Mouse (Mus musculus) layer of hippocampus, postnatal 10 days (tissue): ENCODE measurements at regions not wholly inside any gene's neighbourhood (a gene's known extent, or its start where the extent isn't known, plus 50 kb on each side); places are given as distances from the start of the nearest gene placed in this dataset.

Source experiments
- DNase-seq, 2 experiments: peaks; one replicate each; pipeline ENCODE4 v3.0.0; 2021; ENCODE audit warnings: low spot score in 2 of 2

DNA sequence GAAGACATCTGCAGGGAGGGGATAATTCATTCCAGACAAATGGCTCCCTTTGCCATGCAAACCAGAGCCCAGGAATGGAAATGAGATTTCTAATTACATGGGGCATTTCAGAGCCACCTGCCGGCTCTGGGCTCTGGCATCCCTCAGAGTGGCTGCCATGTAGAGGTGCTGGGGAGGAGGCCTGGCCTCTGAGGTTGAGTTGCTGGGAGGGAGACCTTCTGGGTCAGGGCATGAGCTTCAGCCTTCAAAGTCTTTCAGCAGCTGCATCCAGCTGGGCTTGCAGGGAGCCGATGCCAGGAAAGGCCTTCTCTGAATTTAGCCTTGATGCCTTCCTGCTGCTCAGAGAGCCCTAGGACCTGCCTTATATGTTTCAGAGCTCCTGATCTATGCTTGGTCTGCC lies 302.1 kb downstream of the Dhx35 start:
- no peak for DNase-seq

DNA sequence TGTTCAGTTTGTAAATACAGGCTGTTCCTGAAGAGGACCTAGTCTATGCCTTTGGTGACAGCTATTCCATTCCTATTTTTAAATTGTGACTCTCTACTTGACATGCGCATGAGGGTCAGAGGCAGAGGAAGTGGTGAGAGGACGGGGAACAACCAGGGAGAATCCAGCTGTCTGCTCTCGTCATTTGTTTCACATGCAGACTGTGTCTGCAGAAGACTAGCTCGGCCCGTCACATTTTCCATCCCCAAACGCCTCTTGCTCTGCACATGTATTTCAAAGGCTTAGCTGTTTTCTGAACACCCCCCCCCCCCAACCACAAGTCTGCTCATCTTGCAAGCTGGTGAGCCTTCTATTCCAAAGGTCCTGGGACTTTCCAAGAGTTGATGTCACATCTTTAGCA lies 339.4 kb downstream of the Dhx35 start:
- DNase-seq, result no peak

DNA sequence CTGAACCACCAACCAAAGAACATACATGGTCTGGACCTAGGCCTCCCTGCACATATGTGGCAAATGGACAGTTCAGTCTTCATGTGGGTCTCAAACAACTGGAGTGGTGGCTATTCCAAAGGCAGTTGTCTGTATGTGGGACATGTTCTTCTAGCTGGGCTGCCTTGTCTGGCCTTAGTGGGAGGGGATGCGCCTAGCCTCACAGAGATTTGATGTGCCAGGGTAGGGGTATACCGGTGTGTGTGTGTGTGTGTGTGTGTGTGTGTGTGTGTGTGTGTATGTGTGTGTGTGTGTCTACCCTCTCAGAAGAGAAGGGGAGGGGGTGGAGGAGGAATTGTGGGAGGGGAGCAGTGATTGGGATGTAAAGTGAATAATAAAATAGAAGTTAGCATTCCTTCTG lies 344.0 kb downstream of the Dhx35 start:
- no peak for DNase-seq

DNA sequence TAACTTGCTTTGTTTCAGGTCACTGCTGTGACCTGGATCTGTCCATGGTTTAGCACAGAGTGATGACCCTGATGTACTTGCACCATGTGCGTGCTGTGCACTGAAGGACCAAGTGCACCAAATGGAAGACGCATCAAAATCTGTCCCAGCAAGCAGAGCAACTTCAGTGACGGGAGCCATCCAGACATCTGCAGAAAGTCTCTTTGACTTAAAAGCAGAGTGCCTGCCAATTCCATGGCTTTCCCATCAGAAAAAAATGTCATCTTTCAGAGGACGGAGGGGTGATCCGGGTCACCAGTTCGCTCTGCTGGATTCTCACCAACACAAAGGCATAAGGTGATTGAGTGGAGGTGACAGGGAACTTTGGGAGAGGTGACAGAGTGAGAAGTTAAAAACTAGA lies 351.4 kb downstream of the Dhx35 start:
- no peak for DNase-seq

DNA sequence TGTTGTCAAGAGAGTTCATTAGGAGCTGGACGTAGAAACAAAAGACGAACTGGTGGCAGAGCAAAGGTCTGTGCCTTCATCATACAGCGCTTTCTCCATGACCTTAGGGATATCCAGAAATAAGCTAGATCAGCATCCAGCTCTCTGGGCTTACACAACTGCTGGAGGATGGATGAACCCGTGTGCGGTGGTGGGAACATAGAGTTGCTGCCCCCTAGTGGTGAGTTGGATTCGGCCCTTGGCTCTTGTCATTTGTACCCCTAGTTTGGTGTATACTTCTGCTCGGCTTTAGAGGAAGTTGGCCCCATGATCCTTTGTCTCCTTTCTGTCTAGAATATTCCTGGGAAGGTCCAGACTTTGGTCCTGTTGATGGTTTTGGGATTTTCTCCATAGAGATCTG lies 369.4 kb downstream of the Dhx35 start:
- peak; percentile 40 to 62 for DNase-seq

DNA sequence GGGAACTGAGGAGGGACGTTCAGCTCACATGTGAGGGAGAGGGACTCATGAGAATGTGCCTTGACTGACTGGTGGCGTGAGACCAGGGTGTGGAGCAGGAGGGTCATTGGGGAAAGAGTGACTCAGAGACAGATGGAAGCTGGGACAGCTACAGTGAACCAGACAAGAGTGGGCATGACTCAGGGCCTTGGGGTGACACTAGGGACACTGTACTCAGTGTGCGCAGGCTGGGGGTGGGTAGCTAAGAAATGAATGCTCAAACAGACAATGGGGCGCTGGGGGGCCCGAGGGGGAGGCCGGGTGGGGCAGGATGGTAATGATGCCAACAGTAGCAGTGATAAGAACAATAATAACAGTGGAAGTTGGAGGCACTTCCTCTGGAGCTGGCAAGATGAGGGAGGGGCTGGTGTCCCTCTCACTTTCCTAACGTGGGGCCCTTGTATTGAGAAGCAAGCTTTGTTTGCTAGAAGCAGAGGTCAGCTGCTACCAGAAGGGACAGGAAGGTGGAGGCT lies 374.0 kb downstream of the Dhx35 start:
- no peak for DNase-seq

DNA sequence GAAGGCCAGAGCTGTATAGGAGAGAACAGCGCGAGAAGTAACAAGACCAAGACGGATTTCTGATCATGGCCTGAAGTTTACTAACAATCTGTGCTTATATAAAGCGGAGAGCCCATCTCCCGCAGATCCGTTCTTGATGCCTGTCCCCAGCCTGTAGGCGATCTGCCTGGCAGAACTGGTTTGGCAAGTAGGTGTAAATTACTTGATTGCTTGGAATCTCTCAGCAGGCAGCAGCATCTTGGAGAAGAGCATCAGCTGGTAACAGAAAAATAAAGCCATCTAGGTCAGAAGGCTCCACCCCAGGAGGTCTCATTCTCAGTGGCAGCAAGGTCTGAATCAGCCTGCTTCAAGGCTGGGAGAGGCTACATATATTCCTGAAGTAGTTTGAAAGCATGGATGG lies 401.5 kb downstream of the Dhx35 start:
- no peak for DNase-seq

DNA sequence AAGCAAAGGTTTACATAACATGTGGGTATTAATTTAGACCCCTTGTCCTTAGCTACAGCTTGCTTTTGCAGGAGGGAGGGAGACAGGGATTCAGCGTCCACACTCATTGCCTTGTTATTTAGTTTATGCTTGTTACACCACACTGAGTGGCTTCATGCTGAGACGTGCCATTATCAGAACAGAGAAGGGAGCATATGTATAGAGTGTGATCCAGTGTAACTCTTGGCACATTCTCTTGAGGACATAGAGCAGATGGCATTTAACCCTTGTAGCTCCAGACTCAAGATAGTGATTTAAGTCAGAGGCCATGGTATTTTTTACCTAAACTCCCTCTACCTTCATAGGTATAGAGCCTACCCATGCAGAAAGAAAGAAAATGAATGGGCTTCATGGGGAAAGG lies 437.7 kb downstream of the Dhx35 start:
- DNase-seq, result no peak

DNA sequence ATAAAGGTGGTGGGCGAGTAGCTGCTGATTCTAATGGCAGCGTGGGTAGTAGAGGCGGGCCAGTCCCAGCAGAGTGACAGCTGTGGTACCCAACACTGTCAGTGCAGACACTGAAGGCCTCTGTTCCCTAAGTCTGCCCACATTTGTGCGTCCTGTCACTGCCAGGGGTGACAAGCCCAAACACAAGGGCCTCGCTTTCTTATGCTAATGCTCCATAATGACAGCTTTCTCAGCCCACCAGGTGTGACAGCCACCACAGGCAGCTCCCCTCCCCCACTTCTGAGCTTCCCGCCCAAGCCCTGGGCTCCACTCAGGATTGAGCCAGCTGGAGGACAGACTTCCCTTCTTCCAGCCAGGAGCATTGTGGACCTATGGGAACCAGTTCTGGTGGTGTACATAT lies 440.4 kb downstream of the Dhx35 start:
- peak in 1 of 2 experiments; percentile 4 for DNase-seq

DNA sequence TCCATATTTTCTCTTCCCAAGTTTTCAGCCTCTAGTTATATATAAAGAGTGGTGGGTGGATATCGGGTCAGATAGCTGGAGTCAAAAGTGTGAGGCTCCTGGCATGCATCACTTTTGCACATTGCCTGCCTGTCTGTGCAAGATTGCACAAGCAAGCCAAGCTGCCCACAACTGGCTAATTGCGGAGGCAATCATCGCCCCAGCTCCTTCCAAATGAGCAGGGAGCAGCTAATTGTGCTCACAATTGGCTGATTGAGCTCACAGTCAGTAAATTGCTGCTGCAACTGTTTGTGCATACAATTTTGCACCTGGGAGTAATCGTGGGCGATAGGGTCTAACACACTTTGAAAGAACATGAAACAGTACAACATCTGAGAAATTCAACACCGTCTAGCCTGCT lies 455.5 kb downstream of the Dhx35 start:
- DNase-seq, result peak; percentile 16 to 22

DNA sequence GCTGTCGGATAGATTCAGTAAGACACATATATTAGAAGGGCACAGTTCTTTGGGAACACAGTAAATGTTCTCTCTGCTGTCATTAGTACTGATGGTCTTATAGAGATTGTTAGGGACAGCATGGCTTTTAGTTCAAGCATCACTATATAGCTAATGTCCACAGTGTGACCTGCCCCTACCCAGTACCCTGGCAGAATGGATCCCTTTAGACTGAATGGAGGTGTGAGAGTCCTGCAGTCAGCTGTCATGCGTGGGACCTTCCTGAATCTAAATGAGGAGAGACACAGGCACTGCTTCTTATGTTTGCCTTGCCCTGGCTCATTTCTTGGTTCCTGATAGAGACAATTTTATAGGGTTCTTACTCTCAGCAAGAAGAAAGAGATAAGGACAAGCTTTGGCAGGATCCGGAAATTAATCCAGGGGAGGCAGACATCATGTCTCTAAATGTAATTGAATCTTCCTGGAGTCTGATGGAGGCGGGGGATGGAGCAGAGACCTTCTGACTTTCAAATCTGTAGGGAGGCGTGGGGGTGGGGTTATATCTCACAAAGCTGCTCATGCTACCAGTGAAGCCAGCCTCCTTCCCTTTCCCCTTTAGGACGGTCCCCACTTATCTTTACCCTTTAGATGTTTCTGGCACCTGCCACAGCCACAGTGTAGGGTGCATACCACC lies 456.5 kb downstream of the Dhx35 start:
- no peak for DNase-seq

DNA sequence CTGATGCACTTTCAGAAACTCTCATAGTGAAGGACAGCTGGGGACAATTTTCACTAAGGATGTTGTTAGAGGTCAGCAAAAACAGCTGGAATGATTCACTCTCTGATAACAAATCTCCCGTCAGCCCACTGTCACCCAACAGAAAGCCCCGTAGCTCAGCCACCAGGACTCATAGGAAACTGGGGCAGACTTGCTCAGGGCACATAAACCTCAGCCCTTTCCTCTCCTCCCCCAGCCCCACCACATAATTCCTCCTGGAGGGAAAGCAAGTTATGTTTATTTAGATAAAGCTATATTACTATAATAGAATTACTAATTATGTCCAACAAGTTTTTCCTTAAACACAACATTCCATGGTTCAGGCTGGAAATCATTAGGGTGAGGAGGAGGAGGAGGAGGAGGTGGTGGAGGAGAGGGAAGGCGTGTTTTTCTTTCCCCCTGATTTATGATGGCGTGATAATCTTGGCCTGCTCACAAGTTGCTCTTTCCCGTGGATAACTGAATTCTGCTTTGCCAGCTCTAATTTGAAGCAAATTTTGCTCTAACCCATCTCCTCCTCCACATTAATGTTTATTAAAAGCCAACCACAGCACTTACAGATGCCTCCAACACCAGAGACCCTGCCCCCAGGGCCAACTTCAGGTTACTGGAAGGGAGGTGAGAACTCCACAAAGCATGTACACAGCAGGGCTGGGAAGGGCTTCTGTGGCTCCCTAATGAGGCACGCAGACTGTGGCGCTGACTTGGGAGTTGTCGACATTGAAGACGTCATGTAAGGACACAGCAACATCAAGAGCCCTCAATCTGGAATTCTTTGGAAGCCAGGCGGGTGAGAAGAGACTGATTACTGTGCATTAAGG lies 475.8 kb downstream of the Dhx35 start:
- DNase-seq, result no peak

DNA sequence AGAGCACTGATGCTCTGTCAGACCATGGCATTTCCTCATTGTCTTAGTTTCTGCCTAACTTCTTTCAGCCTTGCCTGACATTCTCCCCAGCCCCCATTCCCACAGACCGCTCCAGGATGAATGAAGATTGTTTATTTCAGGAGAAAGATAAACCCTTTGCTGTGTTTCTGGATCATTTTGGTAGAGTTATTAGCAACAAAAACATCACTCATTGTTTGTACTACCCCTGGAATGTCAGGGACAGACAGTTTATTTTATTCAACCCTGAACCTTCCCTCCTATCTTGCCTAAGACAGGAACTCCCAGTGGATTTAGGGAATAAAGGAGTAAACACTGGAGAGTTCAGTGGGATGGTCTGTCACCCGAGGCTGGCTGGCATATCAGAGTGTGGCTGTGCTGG lies 484.3 kb downstream of the Dhx35 start:
- DNase-seq, result no peak

DNA sequence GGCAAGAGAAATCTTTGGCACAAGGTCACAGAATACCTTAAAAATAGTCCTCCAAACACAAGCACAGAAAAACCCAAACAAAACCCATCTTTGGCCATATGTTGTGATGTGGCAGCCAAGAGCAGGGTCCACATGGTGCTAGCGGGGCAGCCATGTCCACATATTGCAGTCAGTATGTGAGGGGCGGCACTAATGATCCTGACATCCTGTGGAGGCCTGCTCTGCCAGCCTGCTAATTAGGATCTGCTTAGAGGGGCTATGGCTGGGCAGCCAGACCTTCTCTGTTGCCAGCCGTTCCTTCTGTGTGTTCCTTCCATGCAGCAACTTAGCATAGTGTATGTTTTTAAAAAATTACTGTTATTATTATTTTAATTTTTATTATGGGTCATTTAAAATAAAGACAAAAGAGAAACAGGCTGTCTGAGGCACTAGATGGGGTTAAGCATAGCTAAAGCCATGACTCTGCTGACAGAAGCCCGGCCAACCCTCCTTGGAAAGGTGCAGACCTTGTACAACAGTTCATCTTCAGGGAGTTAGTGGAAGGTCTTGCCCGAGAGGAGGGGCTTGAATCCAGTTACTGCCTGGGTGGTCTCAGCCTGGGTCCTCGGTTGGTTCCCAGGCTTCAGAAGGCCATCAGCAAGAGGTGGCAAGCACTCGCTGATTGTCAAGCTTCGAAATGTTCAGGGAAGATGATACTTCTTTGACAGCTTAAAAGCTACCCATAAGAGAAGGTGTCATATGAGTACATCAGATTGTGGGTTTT lies 487.1 kb downstream of the Dhx35 start:
- peak in 1 of 2 experiments; percentile 22 for DNase-seq

DNA sequence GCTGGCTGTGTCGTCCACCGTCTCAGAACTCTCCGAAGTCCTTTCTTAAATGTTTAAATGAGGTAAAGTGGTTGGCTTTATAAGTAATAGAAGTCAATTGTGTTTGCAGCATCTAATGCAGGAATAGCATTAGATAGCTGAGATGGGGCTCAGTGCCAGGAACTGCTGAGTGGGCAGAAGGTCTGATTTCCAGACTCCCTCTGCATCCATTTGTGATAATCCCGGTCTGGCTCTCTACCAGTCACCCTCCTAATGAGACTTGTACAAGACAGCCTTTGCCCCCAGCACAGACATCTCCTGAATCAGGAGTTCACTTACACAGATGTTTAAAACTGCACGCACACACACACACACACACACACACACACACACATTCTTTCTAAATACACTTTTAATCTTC lies 489.5 kb downstream of the Dhx35 start:
- peak; percentile 14 to 22 for DNase-seq

DNA sequence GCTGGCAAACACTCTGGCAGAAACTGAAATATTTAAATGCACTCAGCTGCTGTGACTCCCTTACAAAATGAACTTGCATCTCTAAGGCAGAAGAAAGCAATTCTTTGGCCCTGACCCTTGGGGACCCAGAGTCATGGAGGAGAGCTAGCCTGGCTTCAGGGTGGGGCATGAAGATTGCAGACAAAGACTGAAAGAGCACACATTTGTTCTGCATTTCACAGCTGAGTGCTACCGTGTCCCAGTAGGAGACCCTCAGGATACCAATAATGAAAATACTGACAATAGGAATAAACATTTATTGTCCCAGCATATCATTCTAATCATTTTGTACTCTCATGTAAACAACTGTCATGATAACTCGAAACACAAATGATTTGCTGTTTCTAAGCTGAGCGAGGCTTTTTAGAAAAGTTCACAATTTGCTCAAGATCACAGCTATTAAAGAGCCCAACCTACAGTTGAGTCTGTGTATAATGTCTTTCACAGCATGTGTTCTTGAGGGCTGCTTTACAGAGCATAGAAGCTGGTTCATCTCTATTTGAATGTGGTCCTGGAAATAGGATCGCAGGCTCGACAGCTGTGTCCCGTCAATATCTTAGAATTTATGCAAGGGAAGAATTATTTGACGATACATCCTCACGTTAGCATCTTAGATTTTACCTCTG lies 490.1 kb downstream of the Dhx35 start:
- no peak for DNase-seq

DNA sequence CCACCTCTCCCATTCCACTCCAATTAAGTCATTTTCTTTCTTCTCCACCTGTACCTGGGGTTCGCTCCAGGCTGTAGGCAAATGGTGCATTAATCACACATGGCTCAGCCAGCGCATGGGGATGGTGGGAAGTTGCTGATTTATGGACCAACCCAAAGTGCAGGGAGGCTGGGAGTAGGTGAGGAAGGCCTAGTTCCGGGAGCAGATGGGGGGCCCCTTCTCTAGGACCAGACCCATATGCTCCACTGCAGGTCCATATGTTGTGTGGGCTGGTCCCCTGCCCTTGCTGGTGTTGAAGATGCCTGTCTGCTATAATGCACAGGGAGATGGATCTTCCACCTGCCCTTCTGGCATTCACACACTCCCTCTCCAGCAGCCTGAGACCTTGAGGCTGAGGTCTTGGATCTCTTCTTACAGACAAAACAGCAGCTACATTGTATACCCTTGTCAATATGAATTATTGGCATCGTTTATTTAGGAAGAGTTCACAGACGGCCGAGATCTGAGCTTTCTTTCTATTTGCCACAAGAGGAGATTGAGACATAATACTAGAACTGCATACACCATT lies 493.5 kb downstream of the Dhx35 start:
- no peak for DNase-seq

DNA sequence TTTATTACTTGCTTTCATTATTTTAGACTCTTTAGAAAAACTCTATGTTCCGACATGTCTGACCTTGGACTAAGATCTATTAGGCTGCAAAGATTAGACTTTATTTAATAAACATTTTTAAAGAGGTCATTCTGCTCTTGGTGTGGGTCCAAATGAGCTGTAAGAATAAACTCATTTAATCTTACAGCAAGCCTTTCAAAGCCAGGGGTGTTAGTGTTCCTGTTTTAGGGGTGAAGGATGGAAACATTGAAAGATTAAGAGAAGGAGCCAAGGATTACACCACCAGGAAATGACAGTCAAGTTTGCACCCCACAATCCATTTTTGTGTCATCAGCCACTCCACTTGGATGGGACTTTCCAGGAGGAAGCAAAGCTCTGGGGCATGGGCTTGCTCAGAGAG lies 495.5 kb downstream of the Dhx35 start:
- no peak for DNase-seq

DNA sequence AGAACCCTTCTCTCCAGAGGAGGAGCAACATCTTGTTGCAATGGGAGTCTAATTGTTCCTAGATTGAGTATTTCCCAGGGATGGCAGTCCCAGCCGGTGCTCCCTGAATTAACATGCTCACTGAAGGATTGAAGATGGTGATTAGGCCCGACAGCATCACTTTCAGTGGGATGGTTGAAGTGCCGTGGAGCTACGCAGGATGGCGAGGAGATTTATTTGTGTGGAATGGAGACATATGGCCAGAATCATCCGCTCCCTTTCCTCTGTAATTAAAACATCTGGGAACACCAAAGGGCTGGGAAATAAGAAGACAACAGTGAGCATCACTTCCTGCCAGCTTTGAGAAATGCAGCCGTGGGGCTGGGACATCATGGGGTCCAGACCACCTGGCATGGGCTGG lies 512.4 kb downstream of the Dhx35 start:
- no peak for DNase-seq

DNA sequence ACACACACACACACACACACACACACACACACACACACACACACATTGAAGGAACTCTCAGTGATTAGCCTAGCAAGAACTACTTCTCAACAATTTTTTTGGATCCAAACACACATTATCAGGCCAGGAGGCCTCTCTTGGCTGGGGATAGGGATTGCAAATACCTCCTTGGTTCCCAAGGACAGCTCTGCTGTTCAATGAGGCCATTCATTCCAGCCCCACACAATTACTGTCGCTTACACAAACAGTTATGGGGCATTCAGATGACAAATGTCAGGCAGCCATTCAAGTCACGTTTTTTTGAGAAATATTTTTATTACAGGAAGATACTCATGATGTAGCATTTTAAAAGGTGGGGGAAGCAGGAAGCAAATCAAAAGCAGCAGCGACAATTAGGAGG lies 540.1 kb downstream of the Dhx35 start:
- peak; percentile 8 to 14 for DNase-seq

DNA sequence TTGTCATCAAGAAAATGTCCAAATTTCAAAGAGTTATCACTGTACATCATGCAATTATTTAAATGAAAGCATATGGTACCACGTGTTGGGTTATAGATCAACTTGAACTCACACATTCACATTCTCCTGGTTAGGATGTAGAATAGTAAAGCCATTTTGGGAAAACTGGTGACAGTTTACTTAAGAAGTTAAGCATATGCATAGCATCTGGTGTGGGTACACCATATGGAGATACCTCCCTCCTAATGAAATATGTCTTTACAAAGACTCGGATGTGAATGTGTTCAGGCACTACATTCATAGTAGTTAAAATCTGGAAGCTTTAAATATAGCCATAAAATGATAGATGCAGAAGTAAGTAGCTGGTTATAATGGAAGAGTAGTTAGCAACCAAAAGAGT lies 542.0 kb downstream of the Dhx35 start:
- DNase-seq, result no peak
